Mouse (Mus musculus) liver, embryonic 13.5 days (tissue): ENCODE measurements around the gene Fgfr2. TPM values are rescaled to one million over a fixed set of nuclear protein-coding genes. Genes with fewer than 3 reads are reported as not detected.
"Not testable (repeated sequence)": the region's sequence is repeated elsewhere in the genome, so short reads cannot be mapped to it uniquely, and the experiment has no call there.

Source experiments
- ATAC-seq: fragments of 200-750 bp; cut with Nextera tagmentation; 2 replicates; pipeline ENCODE4 v1.8.0; 2017; ENCODE audit warnings: low read depth, mild to moderate bottlenecking, moderate number of reproducible peaks, moderate library complexity
- DNase-seq: peaks from one replicate; pipeline ENCODE4 v3.0.0; 2022
- H3K27ac ChIP-seq: fragments of 300-500 bp; sonication (generic); 2 replicates; pipeline ENCODE4 v1.5.1; 2015; ENCODE audit warnings: moderate library complexity, mild to moderate bottlenecking, inconsistent platforms
- H3K27me3 ChIP-seq: fragments of 300-500 bp; sonication (generic); 2 replicates; pipeline ENCODE4 v1.6.1; 2015; ENCODE audit warnings: mild to moderate bottlenecking, inconsistent platforms
- H3K36me3 ChIP-seq: fragments of 300-500 bp; sonication (generic); 2 replicates; pipeline ENCODE4 v1.6.1; 2015; ENCODE audit warnings: mild to moderate bottlenecking, inconsistent platforms
- H3K4me1 ChIP-seq: fragments of 300-500 bp; sonication (generic); replicated peaks from 2 replicates; pipeline ENCODE4 v1.6.1; 2015; ENCODE audit warnings: inconsistent platforms
- H3K4me2 ChIP-seq: fragments of 300-500 bp; sonication (generic); 2 replicates; pipeline ENCODE4 v1.6.1; 2015; ENCODE audit warnings: inconsistent platforms, mild to moderate bottlenecking, moderate library complexity
- H3K4me3 ChIP-seq: fragments of 300-500 bp; sonication (generic); replicated peaks from 2 replicates; pipeline ENCODE4 v1.5.1; 2015; ENCODE audit warnings: mild to moderate bottlenecking, inconsistent platforms
- H3K9ac ChIP-seq: fragments of 300-500 bp; sonication (generic); 2 replicates; pipeline ENCODE4 v1.6.1; 2015; ENCODE audit warnings: mild to moderate bottlenecking, inconsistent platforms
- H3K9me3 ChIP-seq: fragments of 300-500 bp; sonication (generic); replicated peaks from 2 replicates; pipeline ENCODE4 v1.6.1; 2016; ENCODE audit warnings: inconsistent platforms
- WGBS: fragments of 180-500 bp; shearing (Covaris S2); methylation state at CpG from one replicate; pipeline ENCODE4 v1.1.7; 2015; ENCODE audit not compliant: insufficient replicate concordance; 5-methylcytosine and 5-hydroxymethylcytosine counted together
- polyA plus RNA-seq: library from polyadenylated mRNA; unstranded; fragments of >200 nt; fragmentation: Nextera tagmentation; extraction: Ambion mirVana; gene quantifications from 2 replicates; pipeline ENCODE4 v1.2.1, GENCODE M21; 2015

The Fgfr2 gene
- polyA plus RNA-seq, 1 experiment from 2014 or later, result 8.9 TPM

GRCm38 (mm10) chr7:131074098-131074497, 2049.1 kb downstream of the Fgfr2 start:
- not testable (repeated sequence) for H3K27ac ChIP-seq, DNase-seq, H3K9me3 ChIP-seq, H3K27me3 ChIP-seq, H3K9ac ChIP-seq, H3K4me2 ChIP-seq, H3K4me1 ChIP-seq, H3K36me3 ChIP-seq, H3K4me3 ChIP-seq, ATAC-seq
- WGBS, result 55% methylated on average over 6 of the region's 6 CpGs

DNA sequence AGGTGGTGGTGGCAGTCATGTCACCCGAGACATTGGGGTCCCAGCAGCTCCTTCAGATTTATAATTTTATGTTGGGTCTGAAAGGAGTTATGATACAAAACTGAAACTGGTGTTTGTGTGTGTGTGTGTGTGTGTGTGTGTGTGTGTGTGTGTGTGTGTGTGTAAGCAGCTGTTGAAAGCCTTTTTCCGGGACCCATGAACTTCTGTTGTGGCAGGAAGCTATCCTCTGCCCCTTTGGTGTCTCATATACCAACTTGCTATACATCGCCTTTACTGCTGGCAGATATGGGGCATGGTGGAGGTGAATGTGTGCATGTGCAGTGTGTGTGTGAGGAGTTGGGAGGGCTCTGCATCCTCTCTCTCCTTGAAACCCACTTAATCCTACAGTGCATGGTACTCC, 2049.7 kb downstream of the Fgfr2 start:
- H3K4me1 ChIP-seq, H3K36me3 ChIP-seq, H3K9me3 ChIP-seq, ATAC-seq, H3K27ac ChIP-seq, DNase-seq, H3K9ac ChIP-seq, H3K27me3 ChIP-seq, H3K4me3 ChIP-seq, H3K4me2 ChIP-seq: not testable (repeated sequence)
- WGBS, result 64% methylated on average over 3 of the region's 3 CpGs

- not testable (repeated sequence) for H3K4me1 ChIP-seq, H3K27me3 ChIP-seq, H3K4me3 ChIP-seq, H3K9ac ChIP-seq, H3K9me3 ChIP-seq, H3K36me3 ChIP-seq, ATAC-seq, H3K27ac ChIP-seq, H3K4me2 ChIP-seq, DNase-seq
- 0% methylated on average over 1 of the region's 1 CpGs for WGBS
Observed at GRCm38 (mm10) chr7:131068191-131068590, 2055.0 kb downstream of the Fgfr2 start.

DNA sequence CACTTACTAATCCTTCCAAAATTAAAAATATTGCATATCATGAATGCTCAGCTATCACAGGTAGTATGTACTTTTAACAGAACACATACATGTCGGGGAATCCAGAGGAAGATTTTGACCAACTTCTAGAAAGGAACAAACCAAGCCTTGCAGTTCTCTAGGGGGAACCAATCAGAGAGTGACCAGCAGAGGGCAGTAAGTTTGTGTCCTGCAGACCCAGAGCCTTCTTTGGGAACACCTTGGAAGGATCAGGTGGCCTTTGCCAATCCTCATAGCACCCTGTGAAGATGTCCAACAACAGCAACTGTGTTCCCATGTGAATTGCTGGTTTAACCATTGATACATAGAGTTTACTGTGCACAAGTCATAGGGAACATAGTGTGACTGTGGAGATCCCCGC, 2060.6 kb downstream of the Fgfr2 start:
- WGBS, result 60% methylated on average over 2 of the region's 2 CpGs

GRCm38 (mm10) chr7:131059808-131060207, 2063.3 kb downstream of the Fgfr2 start:
- not testable (repeated sequence) for H3K4me2 ChIP-seq, H3K36me3 ChIP-seq, DNase-seq, H3K9ac ChIP-seq, ATAC-seq, H3K9me3 ChIP-seq, H3K4me3 ChIP-seq, H3K27me3 ChIP-seq, H3K27ac ChIP-seq, H3K4me1 ChIP-seq
- 42% methylated on average over 2 of the region's 2 CpGs for WGBS

More for the DNA sequence above, 2060.6 kb downstream of the Fgfr2 start:
- no peak overlapping the region for H3K9ac ChIP-seq
- no peak overlapping the region for H3K27ac ChIP-seq
- DNase-seq (no peak), ATAC-seq (no peak)
- no peak overlapping the region for H3K4me2 ChIP-seq
- H3K4me3 ChIP-seq, result no peak overlapping the region
- H3K9me3 ChIP-seq, result no peaks in the 10 kb centered on the region
- no peaks in the 10 kb centered on the region for H3K27me3 ChIP-seq
- no peaks in the 10 kb centered on the region for H3K36me3 ChIP-seq
- no peaks in the 10 kb centered on the region for H3K4me1 ChIP-seq

- not testable (repeated sequence) for H3K4me3 ChIP-seq, H3K4me1 ChIP-seq, H3K9me3 ChIP-seq, H3K4me2 ChIP-seq, H3K9ac ChIP-seq, H3K27ac ChIP-seq, H3K36me3 ChIP-seq, DNase-seq, H3K27me3 ChIP-seq, ATAC-seq
- WGBS, result 50% methylated on average over 9 of the region's 9 CpGs
Observed at GRCm38 (mm10) chr7:131057918-131058317, 2065.2 kb downstream of the Fgfr2 start.

DNA sequence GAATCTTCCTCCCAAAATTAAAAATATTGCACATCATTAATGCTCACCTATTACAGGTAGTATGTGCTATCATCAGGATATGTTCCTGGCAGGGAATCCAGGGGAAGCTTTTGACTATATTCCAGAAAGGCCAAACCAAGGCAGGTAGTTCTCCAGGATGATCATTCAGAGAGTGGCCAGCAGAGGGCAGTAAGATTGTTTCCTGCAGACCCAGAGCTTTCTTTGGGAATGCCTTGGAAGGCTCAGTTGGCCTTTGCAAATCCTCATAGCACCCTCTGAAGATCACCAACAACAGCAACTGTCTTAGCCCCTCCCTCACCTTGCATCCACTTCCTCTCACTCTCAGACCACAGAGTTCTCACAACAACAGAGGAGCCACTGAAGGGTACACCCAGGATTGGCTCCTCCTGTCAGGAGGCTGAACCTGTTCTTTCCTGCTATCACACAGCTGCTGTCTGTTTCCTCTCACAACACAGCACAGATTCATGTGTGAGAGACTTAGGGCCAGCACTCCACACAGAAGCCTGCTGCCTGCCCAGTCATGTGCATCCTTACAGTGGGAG, 2068.3 kb downstream of the Fgfr2 start:
- no peak overlapping the region for H3K4me2 ChIP-seq
- no peak overlapping the region for H3K27ac ChIP-seq
- ATAC-seq (no peak), DNase-seq (no peak)
- no peak overlapping the region for H3K9ac ChIP-seq
- H3K4me3 ChIP-seq, result no peak overlapping the region
- no peaks in the 10 kb centered on the region for H3K4me1 ChIP-seq
- no peaks in the 10 kb centered on the region for H3K9me3 ChIP-seq
- no peaks in the 10 kb centered on the region for H3K27me3 ChIP-seq
- no peaks in the 10 kb centered on the region for H3K36me3 ChIP-seq

- not testable (repeated sequence) for H3K27me3 ChIP-seq, H3K9me3 ChIP-seq, ATAC-seq, DNase-seq, H3K27ac ChIP-seq, H3K4me3 ChIP-seq, H3K4me2 ChIP-seq, H3K36me3 ChIP-seq, H3K4me1 ChIP-seq, H3K9ac ChIP-seq
- 61% methylated on average over 8 of the region's 8 CpGs for WGBS
Observed at GRCm38 (mm10) chr7:131049829-131050228, 2073.3 kb downstream of the Fgfr2 start.

GRCm38 (mm10) chr7:131045258-131045835, 2077.8 kb downstream of the Fgfr2 start:
- not testable (repeated sequence) for H3K27ac ChIP-seq, H3K9me3 ChIP-seq, H3K4me1 ChIP-seq, ATAC-seq, DNase-seq, H3K4me2 ChIP-seq, H3K9ac ChIP-seq, H3K36me3 ChIP-seq, H3K27me3 ChIP-seq, H3K4me3 ChIP-seq
- WGBS, result 13% methylated on average over 3 of the region's 3 CpGs

- Histone ChIP-seq H3K4me2 (no peak overlapping the region), H3K4me1 (no peaks in the 10 kb centered on the region), H3K36me3 (no peaks in the 10 kb centered on the region), H3K9ac (no peak overlapping the region), H3K9me3 (no peaks in the 10 kb centered on the region), H3K4me3 (no peak overlapping the region), H3K27ac (no peak overlapping the region), H3K27me3 (no peaks in the 10 kb centered on the region)
- no peak for DNase-seq
- WGBS, result 40% methylated on average over 1 of the region's 1 CpGs
- no peak for ATAC-seq
Observed at GRCm38 (mm10) chr7:131042657-131043056, 2080.5 kb downstream of the Fgfr2 start.

GRCm38 (mm10) chr7:131040760-131041159, 2082.4 kb downstream of the Fgfr2 start:
- not testable (repeated sequence) for H3K9ac ChIP-seq, DNase-seq, H3K4me1 ChIP-seq, ATAC-seq, H3K36me3 ChIP-seq, H3K4me3 ChIP-seq, H3K27me3 ChIP-seq, H3K4me2 ChIP-seq, H3K27ac ChIP-seq, H3K9me3 ChIP-seq
- WGBS, result 57% methylated on average over 8 of the region's 8 CpGs

DNA sequence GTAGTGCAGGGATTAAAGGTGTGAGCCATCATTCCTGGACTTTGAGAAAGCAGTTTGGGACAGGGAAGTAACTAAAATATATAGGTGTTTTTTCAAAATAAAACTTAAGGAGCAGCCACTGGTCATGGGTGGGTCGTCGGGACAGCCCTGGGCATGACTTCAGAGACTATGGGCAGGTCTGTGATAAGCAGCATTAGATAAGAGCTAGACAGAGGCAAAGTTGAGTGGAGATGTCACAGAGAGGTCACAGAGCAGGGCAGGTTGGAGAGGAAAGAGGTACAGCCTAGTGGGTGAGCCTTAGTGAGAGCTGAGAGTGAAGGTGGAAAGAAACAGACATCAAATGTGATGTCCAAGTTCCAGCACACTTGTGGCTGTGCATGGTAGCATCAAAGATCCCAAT, 2086.1 kb downstream of the Fgfr2 start:
- H3K36me3 ChIP-seq, result no peaks in the 10 kb centered on the region
- H3K4me1 ChIP-seq, result no peaks in the 10 kb centered on the region
- DNase-seq, result no peak

More for the DNA sequence above, 2086.1 kb downstream of the Fgfr2 start:
- Histone ChIP-seq H3K9me3 (no peaks in the 10 kb centered on the region), H3K27ac (no peak overlapping the region), H3K4me2 (no peak overlapping the region), H3K4me3 (no peak overlapping the region), H3K9ac (no peak overlapping the region), H3K27me3 (no peaks in the 10 kb centered on the region)
- no peak for ATAC-seq
- WGBS, result 47% methylated on average over 2 of the region's 2 CpGs
